Comparison of ENCODE assay signal across 24 mouse cellular contexts in genomic region chr2:35674431-35674830, GRCm38 (mm10).
DNase-seq lines count a peak whose midpoint lies in the region; ATAC-seq and TF ChIP-seq lines count a peak whose summit lies in the region.
"Had no signal": no experiment of that assay in that cellular context is flagged by ENCODE, and none has a peak within 500 bp of the region (broad histone marks: within the 10 kb centered on the region; RNA-seq: fewer than 3 reads in every experiment).

No protein-coding gene starts in this region.

- H3K36me3 ChIP-seq in heart, adult 2 months (ENCODE audit: control insufficient read depth, insufficient read depth, low read length) = peaks cover 29% of the 10 kb centered on the region
- no peaks in the 10 kb centered on the region for H3K36me3 ChIP-seq in lung, embryonic 16.5 days (ENCODE audit: control insufficient read depth, insufficient read depth, low read length)
- H3K36me3 ChIP-seq in stomach, postnatal 0 days (ENCODE audit: control insufficient read depth, insufficient read depth, low read length) = no peaks in the 10 kb centered on the region
- no peaks in the 10 kb centered on the region for H3K36me3 ChIP-seq in hindbrain, postnatal 0 days (ENCODE audit: insufficient read depth, low read length)

- no peak for ATAC-seq in lung, embryonic 16.5 days (ENCODE audit: low read depth)
- no peak for ATAC-seq in stomach, postnatal 0 days (ENCODE audit: low FRiP score, low TSS enrichment)
- ATAC-seq in hindbrain, postnatal 0 days = no peak
- ATAC-seq: activated CD4-positive, CD25-positive, alpha-beta regulatory T cell, adult 4 months; forebrain, embryonic 14.5 days; forebrain, embryonic 16.5 days had no signal

- intact Hi-C loops in heart, adult 2 months (cut with DNase I) = no loop called here

- no peak for DNase-seq in heart, adult 2 months
- no peak for DNase-seq in heart, adult 18-20 months
- no peak for DNase-seq in lung, adult 18-20 months
- DNase-seq in stomach, postnatal 0 days (ENCODE audit: low spot score) = no peak
- no peak for DNase-seq in thymus, postnatal 25 days
- no peak for DNase-seq in hindbrain, postnatal 0 days (ENCODE audit: low spot score)
- DNase-seq: adrenal gland, adult 8-10 months; adrenal gland, postnatal 14 days; adrenal gland, postnatal 36 days; cerebellum, adult 11-12 months; cerebellum, adult 2 months; cerebellum, adult 9-10 months; cerebellum, postnatal 25 days had no signal

- H3K4me1 ChIP-seq in heart, adult 2 months (ENCODE audit: control insufficient read depth, insufficient read depth, low read length) = peaks cover 74% of the 10 kb centered on the region
- peaks cover 83% of the 10 kb centered on the region for H3K4me1 ChIP-seq in lung, embryonic 16.5 days (replicated peaks; ENCODE audit: control insufficient read depth, insufficient read depth, low read length)
- peaks cover 46% of the 10 kb centered on the region for H3K4me1 ChIP-seq in embryonic fibroblast, embryonic 13.5 days (ENCODE audit: control insufficient read depth, insufficient read depth, low read length)
- peaks cover 51% of the 10 kb centered on the region for H3K4me1 ChIP-seq in stomach, postnatal 0 days (replicated peaks; ENCODE audit: control insufficient read depth, insufficient read depth)
- peaks cover 51% of the 10 kb centered on the region for H3K4me1 ChIP-seq in hindbrain, postnatal 0 days (ENCODE audit: insufficient read depth, low read length)

- H3K79me2 ChIP-seq in heart, adult 2 months (replicated peaks; ENCODE audit: control insufficient read depth, insufficient read depth, low read length) = peaks cover 7% of the 10 kb centered on the region; the same call in 1 of the 2 replicates

- no peak for TF ChIP-seq CTCF in heart, adult 2 months (IDR thresholded peaks at IDR 0.05)
- no peak for TF ChIP-seq CTCF in embryonic fibroblast, embryonic 13.5 days (IDR thresholded peaks at IDR 0.05; ENCODE audit: borderline replicate concordance, insufficient read depth, low read length)
- no peak for TF ChIP-seq CTCF in stomach, postnatal 0 days (IDR thresholded peaks at IDR 0.05; ENCODE audit: low read depth)
- no peak for TF ChIP-seq CTCF in hindbrain, postnatal 0 days (IDR thresholded peaks at IDR 0.05; ENCODE audit: low read depth)

- no peak overlapping the region for H3K4me2 ChIP-seq in lung, embryonic 16.5 days (ENCODE audit: low read depth, low read length)
- H3K4me2 ChIP-seq in stomach, postnatal 0 days (replicated peaks; ENCODE audit: low read depth) = no peak overlapping the region
- H3K4me2 ChIP-seq in hindbrain, postnatal 0 days (ENCODE audit: low read depth, low read length) = no peak overlapping the region
- H3K4me2 ChIP-seq: embryonic facial prominence, embryonic 12.5 days; forebrain, embryonic 12.5 days had no signal

- no peaks in the 10 kb centered on the region for H3K27me3 ChIP-seq in heart, adult 2 months (ENCODE audit: control insufficient read depth, insufficient read depth, low read length)
- H3K27me3 ChIP-seq in lung, embryonic 16.5 days (ENCODE audit: control insufficient read depth, insufficient read depth, low read depth, low read length) = no peaks in the 10 kb centered on the region
- H3K27me3 ChIP-seq in stomach, postnatal 0 days (ENCODE audit: control insufficient read depth, insufficient read depth, low read length) = no peaks in the 10 kb centered on the region
- H3K27me3 ChIP-seq in hindbrain, postnatal 0 days (ENCODE audit: insufficient read depth, low read length) = no peaks in the 10 kb centered on the region
- H3K27me3 ChIP-seq: embryonic facial prominence, embryonic 12.5 days; forebrain, embryonic 12.5 days; Patski had no signal

- H3K9ac ChIP-seq in heart, adult 2 months (ENCODE audit: low read depth, low read length) = no peak overlapping the region
- no peak overlapping the region for H3K9ac ChIP-seq in lung, embryonic 16.5 days (ENCODE audit: low read length)
- no peak overlapping the region for H3K9ac ChIP-seq in stomach, postnatal 0 days (ENCODE audit: low read length)
- H3K9ac ChIP-seq in hindbrain, postnatal 0 days (replicated peaks; ENCODE audit: low read length) = no peak overlapping the region
- H3K9ac ChIP-seq: embryonic facial prominence, embryonic 12.5 days; forebrain, embryonic 12.5 days had no signal

- H3K27ac ChIP-seq in heart, adult 2 months = 0 out of 2 replicates have a peak overlapping the region, but pooled peaks have one; percentile 23
- 0 out of 2 replicates have a peak overlapping the region, but pooled peaks have one; percentile 2 for H3K27ac ChIP-seq in lung, embryonic 16.5 days (ENCODE audit: low read length)
- H3K27ac ChIP-seq in embryonic fibroblast, embryonic 13.5 days (ENCODE audit: insufficient read depth, low read length) = peak overlapping the region; percentile 44
- 0 out of 2 replicates have a peak overlapping the region, but pooled peaks have one; percentile 18 for H3K27ac ChIP-seq in stomach, postnatal 0 days (replicated peaks)
- no peak overlapping the region for H3K27ac ChIP-seq in hindbrain, postnatal 0 days
- H3K27ac ChIP-seq: embryonic facial prominence, embryonic 10.5 days; embryonic facial prominence, embryonic 12.5 days; forebrain, embryonic 10.5 days; forebrain, embryonic 12.5 days had no signal

- H3K9me3 ChIP-seq in lung, embryonic 16.5 days (ENCODE audit: control insufficient read depth, low read length) = no peaks in the 10 kb centered on the region
- H3K9me3 ChIP-seq in stomach, postnatal 0 days (ENCODE audit: control insufficient read depth, low read length) = no peaks in the 10 kb centered on the region
- no peaks in the 10 kb centered on the region for H3K9me3 ChIP-seq in hindbrain, postnatal 0 days (ENCODE audit: low read length)
- H3K9me3 ChIP-seq: embryonic facial prominence, embryonic 10.5 days; embryonic facial prominence, embryonic 12.5 days; forebrain, embryonic 10.5 days; forebrain, embryonic 12.5 days had no signal

- TF ChIP-seq EP300 in heart, adult 2 months (IDR thresholded peaks at IDR 0.05; ENCODE audit: insufficient read depth, low read depth, low read length) = no peak
- no peak for TF ChIP-seq EP300 in stomach, postnatal 0 days (optimal IDR thresholded peaks at IDR 0.05)

- TF ChIP-seq POLR2A in heart, adult 2 months (IDR thresholded peaks at IDR 0.05; ENCODE audit: insufficient read depth, low read depth, low read length) = no peak
- no peak for TF ChIP-seq POLR2A in embryonic fibroblast, embryonic 13.5 days (IDR thresholded peaks at IDR 0.05; ENCODE audit: low read depth, low read length)

- H3K4me3 ChIP-seq in heart, adult 2 months = no peak overlapping the region
- H3K4me3 ChIP-seq in lung, embryonic 16.5 days (ENCODE audit: low read length) = no peak overlapping the region
- no peak overlapping the region for H3K4me3 ChIP-seq in embryonic fibroblast, embryonic 13.5 days (ENCODE audit: insufficient read depth, low read length)
- no peak overlapping the region for H3K4me3 ChIP-seq in stomach, postnatal 0 days (ENCODE audit: low read depth, low read length)
- no peak overlapping the region for H3K4me3 ChIP-seq in hindbrain, postnatal 0 days (ENCODE audit: low read length)
- H3K4me3 ChIP-seq: embryonic facial prominence, embryonic 10.5 days; embryonic facial prominence, embryonic 12.5 days; erythroblast, embryonic 14.5 days; forebrain, embryonic 10.5 days; forebrain, embryonic 12.5 days had no signal

- WGBS in heart, adult 2 months = 74% methylated on average over 5 of the region's 5 CpGs
- 68% methylated on average over 5 of the region's 5 CpGs for WGBS in lung, embryonic 16.5 days
- 61% methylated on average over 5 of the region's 5 CpGs for WGBS in stomach, postnatal 0 days
- WGBS in hindbrain, postnatal 0 days = 80% methylated on average over 5 of the region's 5 CpGs
